Mouse (Mus musculus): Measurements from ENCODE around the gene Cnr1.

Gene Cnr1

GRCm38 (mm10) chr4:33941557-33941956 lies 17.2 kb downstream of the Cnr1 start:
- no peak for DNase-seq (ENCODE audit: low spot score in 2 of 2)

GRCm38 (mm10) chr4:33943936-33944335 lies 19.5 kb downstream of the Cnr1 start:
- DNase-seq (ENCODE audit: low spot score in 2 of 2): no peak

- DNase-seq (ENCODE audit: low spot score in 2 of 2): no peak
These were observed 21.3 kb downstream of the Cnr1 start for GRCm38 (mm10) chr4:33945742-33946141.

- no peak for DNase-seq (ENCODE audit: low spot score in 2 of 2)
These were observed 23.2 kb downstream of the Cnr1 start for GRCm38 (mm10) chr4:33947584-33947983.

GRCm38 (mm10) chr4:33957398-33957797 lies 33.0 kb downstream of the Cnr1 start:
- DNase-seq (ENCODE audit: low spot score in 2 of 2): no peak

GRCm38 (mm10) chr4:33958515-33958914 lies 34.1 kb downstream of the Cnr1 start:
- no peak for DNase-seq (ENCODE audit: low spot score in 2 of 2)

- DNase-seq (ENCODE audit: low spot score in 2 of 2): no peak
These were observed 35.4 kb downstream of the Cnr1 start for GRCm38 (mm10) chr4:33959841-33960240.

GRCm38 (mm10) chr4:33970726-33971125 lies 46.3 kb downstream of the Cnr1 start:
- DNase-seq (ENCODE audit: low spot score in 2 of 2): no peak

GRCm38 (mm10) chr4:33988466-33989089 lies 64.2 kb downstream of the Cnr1 start:
- DNase-seq (ENCODE audit: low spot score in 2 of 2): no peak

GRCm38 (mm10) chr4:33992687-33993086 lies 68.3 kb downstream of the Cnr1 start:
- DNase-seq (ENCODE audit: low spot score in 2 of 2): no peak

GRCm38 (mm10) chr4:33996382-33996781 lies 72.0 kb downstream of the Cnr1 start:
- no peak for DNase-seq (ENCODE audit: low spot score in 2 of 2)
